Mouse (Mus musculus): ENCODE measurements at regions not wholly inside any gene's neighbourhood (a gene's known extent, or its start where the extent isn't known, plus 50 kb on each side); places are given as distances from the start of the nearest gene placed in this dataset.

GRCm38 (mm10) chr8:8103492-8103891, 557.5 kb downstream of the Efnb2 start:
- ATAC-seq (ENCODE audit: low FRiP score) (no peak), DNase-seq (ENCODE audit: low spot score) (no peak)
- H3K9ac ChIP-seq (ENCODE audit: low read depth, low read length), result no peak overlapping the region
- no peaks in the 10 kb centered on the region for H3K4me1 ChIP-seq (replicated peaks; ENCODE audit: control insufficient read depth, insufficient read depth, low read length)
- WGBS, result 90% methylated on average over 3 of the region's 3 CpGs
- no peak overlapping the region for H3K27ac ChIP-seq (ENCODE audit: low read depth, low read length)
- H3K4me3 ChIP-seq (ENCODE audit: low read depth, low read length), result no peak overlapping the region
- no peaks in the 10 kb centered on the region for H3K36me3 ChIP-seq (ENCODE audit: control insufficient read depth, insufficient read depth, low read length)
- no peaks in the 10 kb centered on the region for H3K9me3 ChIP-seq (ENCODE audit: control insufficient read depth, low read length)
- H3K4me2 ChIP-seq (replicated peaks; ENCODE audit: low read depth, low read length), result no peak overlapping the region
- H3K27me3 ChIP-seq (ENCODE audit: control insufficient read depth, insufficient read depth, low read length), result no peaks in the 10 kb centered on the region

- 77% methylated on average over 6 of the region's 6 CpGs for WGBS
Measured at GRCm38 (mm10) chr8:8102010-8102727, 558.9 kb downstream of the Efnb2 start.

GRCm38 (mm10) chr8:8092551-8092950, 568.5 kb downstream of the Efnb2 start:
- Histone ChIP-seq H3K36me3 (ENCODE audit: control insufficient read depth, insufficient read depth, low read length) (no peaks in the 10 kb centered on the region), H3K4me2 (replicated peaks; ENCODE audit: low read depth, low read length) (no peak overlapping the region), H3K27me3 (ENCODE audit: control insufficient read depth, insufficient read depth, low read length) (no peaks in the 10 kb centered on the region; the same call in 1 of the 2 replicates), H3K4me1 (replicated peaks; ENCODE audit: control insufficient read depth, insufficient read depth, low read length) (no peaks in the 10 kb centered on the region), H3K9ac (ENCODE audit: low read depth, low read length) (no peak overlapping the region), H3K4me3 (ENCODE audit: low read depth, low read length) (no peak overlapping the region), H3K9me3 (ENCODE audit: control insufficient read depth, low read length) (no peaks in the 10 kb centered on the region), H3K27ac (ENCODE audit: low read depth, low read length) (no peak overlapping the region)
- no peak for DNase-seq (ENCODE audit: low spot score)
- no peak for ATAC-seq (ENCODE audit: low FRiP score)

More at GRCm38 (mm10) chr8:8102010-8102727, 558.9 kb downstream of the Efnb2 start:
- H3K27me3 ChIP-seq (ENCODE audit: control insufficient read depth, insufficient read depth, low read length), result no peaks in the 10 kb centered on the region
- no peak overlapping the region for H3K4me3 ChIP-seq (ENCODE audit: low read depth, low read length)
- no peaks in the 10 kb centered on the region for H3K9me3 ChIP-seq (ENCODE audit: control insufficient read depth, low read length)
- no peak overlapping the region for H3K27ac ChIP-seq (ENCODE audit: low read depth, low read length)
- H3K4me2 ChIP-seq (replicated peaks; ENCODE audit: low read depth, low read length), result no peak overlapping the region
- DNase-seq (ENCODE audit: low spot score) (no peak), ATAC-seq (ENCODE audit: low FRiP score) (no peak)
- H3K9ac ChIP-seq (ENCODE audit: low read depth, low read length), result no peak overlapping the region
- H3K36me3 ChIP-seq (ENCODE audit: control insufficient read depth, insufficient read depth, low read length), result no peaks in the 10 kb centered on the region
- H3K4me1 ChIP-seq (replicated peaks; ENCODE audit: control insufficient read depth, insufficient read depth, low read length), result no peaks in the 10 kb centered on the region

- 85% methylated on average over 2 of the region's 2 CpGs for WGBS
- Histone ChIP-seq H3K9me3 (ENCODE audit: control insufficient read depth, low read length) (no peaks in the 10 kb centered on the region), H3K27me3 (ENCODE audit: control insufficient read depth, insufficient read depth, low read length) (no peaks in the 10 kb centered on the region), H3K36me3 (ENCODE audit: control insufficient read depth, insufficient read depth, low read length) (no peaks in the 10 kb centered on the region), H3K4me3 (ENCODE audit: low read depth, low read length) (no peak overlapping the region), H3K4me2 (replicated peaks; ENCODE audit: low read depth, low read length) (no peak overlapping the region), H3K27ac (ENCODE audit: low read depth, low read length) (no peak overlapping the region), H3K9ac (ENCODE audit: low read depth, low read length) (no peak overlapping the region), H3K4me1 (replicated peaks; ENCODE audit: control insufficient read depth, insufficient read depth, low read length) (no peaks in the 10 kb centered on the region)
- ATAC-seq (ENCODE audit: low FRiP score) (no peak), DNase-seq (ENCODE audit: low spot score) (no peak)
Measured at GRCm38 (mm10) chr8:8084652-8085051, 576.4 kb downstream of the Efnb2 start.

GRCm38 (mm10) chr8:8064074-8064473, 597.0 kb downstream of the Efnb2 start:
- H3K27me3 ChIP-seq (ENCODE audit: control insufficient read depth, insufficient read depth, low read length), result no peaks in the 10 kb centered on the region
- DNase-seq (ENCODE audit: low spot score) (no peak), ATAC-seq (ENCODE audit: low FRiP score) (no peak)
- H3K9me3 ChIP-seq (ENCODE audit: control insufficient read depth, low read length), result no peaks in the 10 kb centered on the region
- no peak overlapping the region for H3K4me2 ChIP-seq (replicated peaks; ENCODE audit: low read depth, low read length)
- 94% methylated on average over 2 of the region's 2 CpGs for WGBS
- H3K4me3 ChIP-seq (ENCODE audit: low read depth, low read length), result no peak overlapping the region
- H3K9ac ChIP-seq (ENCODE audit: low read depth, low read length), result no peak overlapping the region
- no peaks in the 10 kb centered on the region for H3K4me1 ChIP-seq (replicated peaks; ENCODE audit: control insufficient read depth, insufficient read depth, low read length)
- no peak overlapping the region for H3K27ac ChIP-seq (ENCODE audit: low read depth, low read length)
- H3K36me3 ChIP-seq (ENCODE audit: control insufficient read depth, insufficient read depth, low read length), result no peaks in the 10 kb centered on the region

- Histone ChIP-seq H3K27ac (ENCODE audit: low read depth, low read length) (no peak overlapping the region), H3K27me3 (ENCODE audit: control insufficient read depth, insufficient read depth, low read length) (no peaks in the 10 kb centered on the region), H3K36me3 (ENCODE audit: control insufficient read depth, insufficient read depth, low read length) (no peaks in the 10 kb centered on the region), H3K4me1 (replicated peaks; ENCODE audit: control insufficient read depth, insufficient read depth, low read length) (no peaks in the 10 kb centered on the region), H3K4me3 (ENCODE audit: low read depth, low read length) (no peak overlapping the region), H3K9ac (ENCODE audit: low read depth, low read length) (no peak overlapping the region), H3K9me3 (ENCODE audit: control insufficient read depth, low read length) (no peaks in the 10 kb centered on the region), H3K4me2 (replicated peaks; ENCODE audit: low read depth, low read length) (no peak overlapping the region)
- ATAC-seq (ENCODE audit: low FRiP score), result no peak
- WGBS, result 72% methylated on average over 4 of the region's 4 CpGs
- no peak for DNase-seq (ENCODE audit: low spot score)
Measured at GRCm38 (mm10) chr8:8054224-8054916, 606.7 kb downstream of the Efnb2 start.

GRCm38 (mm10) chr8:8051186-8051585, 609.9 kb downstream of the Efnb2 start:
- H3K36me3 ChIP-seq (ENCODE audit: control insufficient read depth, insufficient read depth, low read length), result no peaks in the 10 kb centered on the region
- whole genome bisulfite sequencing, result 41% methylated on average over 3 of the region's 3 CpGs
- no peak for ATAC-seq (ENCODE audit: low FRiP score)
- no peak overlapping the region for H3K9ac ChIP-seq (ENCODE audit: low read depth, low read length)
- no peaks in the 10 kb centered on the region for H3K27me3 ChIP-seq (ENCODE audit: control insufficient read depth, insufficient read depth, low read length)
- no peak overlapping the region for H3K27ac ChIP-seq (ENCODE audit: low read depth, low read length)
- H3K4me2 ChIP-seq (replicated peaks; ENCODE audit: low read depth, low read length), result no peak overlapping the region
- DNase-seq (ENCODE audit: low spot score), result no peak
- H3K9me3 ChIP-seq (ENCODE audit: control insufficient read depth, low read length), result no peaks in the 10 kb centered on the region
- no peak overlapping the region for H3K4me3 ChIP-seq (ENCODE audit: low read depth, low read length)
- no peaks in the 10 kb centered on the region for H3K4me1 ChIP-seq (replicated peaks; ENCODE audit: control insufficient read depth, insufficient read depth, low read length)

- Histone ChIP-seq H3K36me3 (ENCODE audit: control insufficient read depth, insufficient read depth, low read length) (no peaks in the 10 kb centered on the region), H3K27ac (ENCODE audit: low read depth, low read length) (no peak overlapping the region), H3K4me1 (replicated peaks; ENCODE audit: control insufficient read depth, insufficient read depth, low read length) (no peaks in the 10 kb centered on the region), H3K4me3 (ENCODE audit: low read depth, low read length) (no peak overlapping the region), H3K4me2 (replicated peaks; ENCODE audit: low read depth, low read length) (no peak overlapping the region), H3K27me3 (ENCODE audit: control insufficient read depth, insufficient read depth, low read length) (no peaks in the 10 kb centered on the region), H3K9ac (ENCODE audit: low read depth, low read length) (no peak overlapping the region), H3K9me3 (ENCODE audit: control insufficient read depth, low read length) (no peaks in the 10 kb centered on the region)
- 69% methylated on average over 3 of the region's 3 CpGs for WGBS
- no peak for DNase-seq (ENCODE audit: low spot score)
- ATAC-seq (ENCODE audit: low FRiP score), result no peak
Measured at GRCm38 (mm10) chr8:8050778-8051177, 610.3 kb downstream of the Efnb2 start.

- H3K27me3 ChIP-seq (ENCODE audit: control insufficient read depth, insufficient read depth, low read length), result no peaks in the 10 kb centered on the region
- 55% methylated on average over 1 of the region's 1 CpGs for WGBS
Measured at GRCm38 (mm10) chr8:8044926-8045325, 616.1 kb downstream of the Efnb2 start.

More at GRCm38 (mm10) chr8:8044926-8045325, 616.1 kb downstream of the Efnb2 start:
- Histone ChIP-seq H3K4me2 (replicated peaks; ENCODE audit: low read depth, low read length) (no peak overlapping the region), H3K36me3 (ENCODE audit: control insufficient read depth, insufficient read depth, low read length) (no peaks in the 10 kb centered on the region), H3K9me3 (ENCODE audit: control insufficient read depth, low read length) (no peaks in the 10 kb centered on the region), H3K9ac (ENCODE audit: low read depth, low read length) (no peak overlapping the region), H3K4me3 (ENCODE audit: low read depth, low read length) (no peak overlapping the region), H3K4me1 (replicated peaks; ENCODE audit: control insufficient read depth, insufficient read depth, low read length) (no peaks in the 10 kb centered on the region), H3K27ac (ENCODE audit: low read depth, low read length) (no peak overlapping the region)
- ATAC-seq (ENCODE audit: low FRiP score), result no peak
- no peak for DNase-seq (ENCODE audit: low spot score)

Data from hindbrain, embryonic 11.5 days (tissue).